Mouse (Mus musculus): ENCODE results near the gene Hoxb7.

Hoxb7 gene

GRCm38 (mm10) chr11:96285771-96286738 is at the start of gene Hoxb7:
Gene Hoxb7, plus strand, starts transcription at chr11:96286623.
- no peak for DNase-seq (ENCODE audit: low spot score)

GRCm38 (mm10) chr11:96240211-96240610 is 46.2 kb upstream of the Hoxb7 start:
- peak; percentile 48 for DNase-seq (ENCODE audit: low spot score)

- DNase-seq (ENCODE audit: low spot score) = no peak
Observed at GRCm38 (mm10) chr11:96250901-96251300, 35.5 kb upstream of the Hoxb7 start.

GRCm38 (mm10) chr11:96251480-96252031 is 34.9 kb upstream of the Hoxb7 start:
- DNase-seq (ENCODE audit: low spot score) = no peak

GRCm38 (mm10) chr11:96252541-96253120 is 33.8 kb upstream of the Hoxb7 start:
- DNase-seq (ENCODE audit: low spot score) = no peak

GRCm38 (mm10) chr11:96254221-96254620 is 32.2 kb upstream of the Hoxb7 start:
- DNase-seq (ENCODE audit: low spot score) = no peak

DNA sequence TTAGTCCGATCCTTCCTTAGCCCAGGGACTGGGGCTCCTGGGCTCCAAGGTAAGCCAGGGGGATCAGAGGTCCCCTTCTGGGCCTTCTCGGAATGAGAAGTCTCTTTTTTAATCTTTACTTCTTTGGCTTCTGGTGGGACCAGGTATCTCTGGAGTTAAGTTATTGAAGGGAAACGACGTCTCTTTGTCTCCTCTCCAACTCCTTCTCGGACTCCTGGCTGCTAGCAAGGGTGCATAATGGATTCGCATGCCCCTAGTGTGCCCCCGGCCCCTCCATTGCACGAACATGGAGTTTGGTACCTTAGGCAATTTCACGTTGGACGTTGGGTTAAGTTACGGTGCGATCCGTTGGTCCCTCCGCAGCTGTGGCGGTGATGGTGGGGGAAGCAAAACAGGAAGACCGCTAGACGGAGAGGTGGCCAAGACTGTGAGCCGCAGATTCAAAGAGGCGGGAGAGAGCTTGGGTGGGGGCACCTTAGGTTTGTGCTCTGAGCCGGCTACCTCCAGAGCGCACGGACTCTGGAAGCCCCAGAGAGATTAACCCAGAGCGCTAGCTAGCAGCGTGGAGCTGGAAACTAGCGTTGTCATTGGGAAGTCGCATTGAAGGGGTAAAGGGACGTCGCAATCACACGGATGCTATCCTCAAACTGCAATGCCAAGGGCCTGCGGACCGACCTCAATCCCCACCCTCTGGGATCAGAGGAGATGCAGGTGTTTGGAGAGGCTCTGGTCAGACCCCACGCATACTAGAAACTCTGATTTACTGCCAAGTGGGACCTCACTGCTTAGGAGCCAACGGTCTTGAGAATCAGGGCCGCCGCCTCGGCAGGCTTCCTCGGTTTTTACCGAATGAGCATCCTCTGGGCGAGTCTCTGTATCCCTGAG is 31.1 kb upstream of the Hoxb7 start:
- no peak for DNase-seq (ENCODE audit: low spot score)

DNA sequence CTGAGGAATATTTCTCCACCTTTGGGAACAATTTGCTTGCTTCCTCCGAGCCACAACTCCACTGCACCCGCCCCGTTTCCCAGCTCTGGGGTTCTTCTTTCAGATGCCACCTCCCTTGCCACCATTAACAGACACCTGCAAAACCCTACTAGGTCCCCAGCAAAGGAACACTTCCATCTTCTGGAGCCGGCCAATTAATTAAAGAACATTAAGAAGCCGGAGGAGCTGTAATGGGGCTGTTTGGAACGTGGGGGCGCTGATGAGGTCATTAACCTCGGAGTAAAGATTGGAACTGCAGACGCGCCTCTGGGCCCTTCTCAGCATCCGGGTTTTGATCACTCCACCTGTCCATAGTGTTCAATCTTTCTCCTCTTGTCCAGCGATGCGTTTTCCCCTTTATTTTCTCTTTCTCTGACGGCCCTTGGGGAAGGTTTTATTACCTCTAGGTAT is 30.4 kb upstream of the Hoxb7 start:
- DNase-seq (ENCODE audit: low spot score) = no peak

GRCm38 (mm10) chr11:96257141-96257540 is 29.3 kb upstream of the Hoxb7 start:
- no peak for DNase-seq (ENCODE audit: low spot score)

DNA sequence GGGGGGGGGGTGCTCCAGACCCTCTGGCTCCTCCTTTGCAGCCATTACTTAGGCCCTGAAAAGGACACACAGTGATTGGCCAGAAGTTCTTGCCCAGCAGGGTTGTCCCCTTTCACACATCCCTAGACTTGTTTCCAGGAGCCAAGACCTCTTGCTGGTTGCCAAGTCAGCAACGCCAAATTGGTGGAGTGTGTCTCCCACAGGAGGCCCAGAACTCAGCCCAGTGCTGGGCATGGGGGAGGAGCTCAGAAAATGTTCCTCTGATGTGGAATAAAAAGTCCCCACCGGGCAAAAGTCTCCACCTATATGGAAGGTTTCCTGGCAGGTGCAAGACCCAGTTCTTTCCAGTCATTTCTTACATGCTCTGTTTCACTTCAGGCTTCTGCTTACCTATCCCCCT is 27.4 kb upstream of the Hoxb7 start:
- DNase-seq (ENCODE audit: low spot score) = no peak

- no peak for DNase-seq (ENCODE audit: low spot score)
Observed at GRCm38 (mm10) chr11:96259511-96259910, 26.9 kb upstream of the Hoxb7 start.

DNA sequence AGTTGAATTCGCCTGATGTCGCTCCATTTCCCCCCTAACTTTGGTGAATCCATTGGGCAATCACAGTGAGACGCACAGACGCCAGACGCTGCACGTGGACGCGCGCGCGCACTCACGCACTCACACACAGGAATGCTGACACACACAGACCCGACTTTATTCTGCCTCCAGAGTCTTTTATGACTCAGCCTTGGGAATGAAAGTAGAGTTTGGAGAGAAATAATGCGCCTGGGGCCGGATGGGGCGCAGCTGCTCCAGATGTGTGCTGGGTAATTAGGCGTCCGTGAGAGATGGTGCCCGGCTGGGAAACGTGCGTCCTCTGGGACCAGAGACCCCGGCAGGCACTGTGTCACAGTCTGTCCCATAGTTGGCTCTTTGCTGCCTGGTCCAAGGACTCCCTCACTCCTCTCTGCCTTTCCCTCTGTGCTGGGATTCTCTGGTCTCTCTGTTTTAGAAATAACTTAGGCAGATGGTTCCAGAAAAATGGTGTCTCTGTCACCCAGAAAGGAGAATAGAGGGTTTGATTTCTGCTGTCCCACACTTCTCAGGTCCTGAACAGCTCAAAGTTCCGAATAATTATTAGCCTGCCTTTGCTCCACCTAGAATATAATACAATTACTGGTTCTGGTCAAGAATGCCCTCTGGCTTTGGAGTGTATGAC is 26.0 kb upstream of the Hoxb7 start:
- DNase-seq (ENCODE audit: low spot score) = no peak

DNA sequence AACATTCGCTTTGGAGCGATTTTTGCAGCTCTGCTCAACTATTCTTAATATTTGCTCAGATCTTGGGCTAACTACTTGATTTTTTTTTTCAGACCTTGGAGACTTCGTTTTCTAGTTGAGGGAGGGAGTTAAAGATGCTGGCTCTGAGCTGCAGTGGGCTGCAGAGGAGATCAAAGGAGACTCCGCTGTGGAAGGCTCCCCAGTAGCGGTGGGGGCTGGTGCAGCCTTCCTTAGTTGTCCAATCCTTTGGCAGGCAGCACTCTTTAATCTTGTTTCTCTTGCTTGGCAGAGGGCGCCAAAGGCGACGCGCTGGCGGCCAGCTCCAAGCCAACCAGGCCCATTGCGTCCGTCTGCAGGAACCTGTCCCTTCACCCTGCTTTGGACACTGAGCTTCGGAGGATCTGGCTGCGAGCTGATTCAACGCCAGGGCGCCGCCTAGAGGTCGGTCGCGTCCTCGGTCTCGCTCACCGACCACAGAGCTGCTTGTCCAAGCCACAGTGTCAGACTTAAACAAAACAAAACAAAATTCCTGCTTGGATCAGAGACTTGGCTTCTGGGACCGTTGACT is 25.0 kb upstream of the Hoxb7 start:
- peak; percentile 72 for DNase-seq (ENCODE audit: low spot score)

GRCm38 (mm10) chr11:96262262-96262830 is 24.1 kb upstream of the Hoxb7 start:
- no peak for DNase-seq (ENCODE audit: low spot score)

DNA sequence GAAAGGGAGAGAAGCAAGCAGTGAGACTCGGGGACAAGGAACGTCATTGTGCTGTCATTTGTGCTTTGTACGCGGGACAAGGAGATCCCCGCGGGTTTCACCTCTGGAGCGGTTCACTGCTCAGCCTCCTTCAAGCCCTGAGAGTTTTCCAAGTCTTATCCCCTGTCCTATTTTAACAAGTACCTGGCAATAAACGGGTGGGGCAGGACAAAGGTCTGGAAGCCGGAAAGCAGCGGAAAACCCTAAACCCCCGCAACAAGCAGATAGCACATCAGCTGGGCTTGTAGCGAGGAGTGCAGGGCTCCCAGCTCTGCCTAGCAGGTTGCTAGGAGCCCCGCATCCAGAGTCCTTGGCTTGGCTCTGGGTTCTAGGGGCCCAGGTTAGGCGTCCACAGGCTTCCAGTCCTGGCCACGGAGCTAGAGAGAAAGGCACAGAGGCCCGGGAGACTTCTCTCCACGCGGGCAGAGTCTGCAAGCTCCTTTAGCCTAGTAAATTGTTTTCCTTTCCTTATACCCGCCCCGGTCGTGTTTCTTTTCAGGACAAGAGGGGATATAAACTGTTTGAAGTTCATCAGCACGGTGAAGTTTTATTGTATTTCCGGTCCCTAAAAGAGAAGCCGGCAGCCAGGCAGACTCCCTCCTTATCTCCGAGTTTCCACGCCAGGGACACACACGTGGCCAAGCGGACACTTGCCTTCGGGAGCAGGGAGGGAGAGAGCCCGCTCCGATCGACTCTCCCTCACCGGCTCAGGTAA is 22.6 kb upstream of the Hoxb7 start:
- DNase-seq (ENCODE audit: low spot score) = no peak

- no peak for DNase-seq (ENCODE audit: low spot score)
Observed at GRCm38 (mm10) chr11:96264390-96265020, 21.9 kb upstream of the Hoxb7 start.

- no peak for DNase-seq (ENCODE audit: low spot score)
Observed at GRCm38 (mm10) chr11:96265954-96266353, 20.5 kb upstream of the Hoxb7 start.

- DNase-seq (ENCODE audit: low spot score) = no peak
Observed at GRCm38 (mm10) chr11:96267021-96267920, 19.2 kb upstream of the Hoxb7 start.
